Mouse (Mus musculus): ENCODE results near the gene Slc25a1.
A peak's percentile ranks its signal among the peaks of the same experiment; 100 is the strongest.
"Not testable (repeated sequence)": the region's sequence is repeated elsewhere in the genome, so short reads cannot be mapped to it uniquely, and the experiment has no call there.

The Slc25a1 gene

DNA sequence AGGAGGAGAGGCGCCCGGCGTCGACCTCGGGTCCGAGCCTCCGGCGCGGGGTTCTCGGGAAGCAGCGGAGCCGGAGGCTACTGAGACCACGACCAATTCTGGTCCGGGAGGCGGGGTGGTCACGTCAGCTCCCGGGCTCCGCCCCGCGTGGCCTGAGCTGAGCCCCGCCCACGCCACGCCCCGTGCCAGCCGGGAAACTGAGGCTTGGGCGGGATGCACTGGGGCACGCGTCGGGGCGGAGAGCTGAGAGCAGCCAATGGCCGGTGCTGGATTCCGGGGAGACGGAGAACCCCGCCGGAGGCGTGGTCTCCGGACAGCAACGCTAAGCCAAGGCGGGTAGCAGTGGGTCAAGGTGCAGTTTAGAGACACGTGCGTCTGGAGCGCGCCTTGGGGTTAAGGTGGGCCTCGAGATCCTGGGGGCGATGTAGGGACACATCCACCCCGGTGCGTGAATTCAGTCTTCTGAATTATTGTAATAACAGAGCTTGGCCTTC lies at the start of gene Slc25a1:
Gene Slc25a1, minus strand, starts transcription at position 133 of the 494 bp plus-strand sequence.
- peak; percentile 77 for DNase-seq

DNA sequence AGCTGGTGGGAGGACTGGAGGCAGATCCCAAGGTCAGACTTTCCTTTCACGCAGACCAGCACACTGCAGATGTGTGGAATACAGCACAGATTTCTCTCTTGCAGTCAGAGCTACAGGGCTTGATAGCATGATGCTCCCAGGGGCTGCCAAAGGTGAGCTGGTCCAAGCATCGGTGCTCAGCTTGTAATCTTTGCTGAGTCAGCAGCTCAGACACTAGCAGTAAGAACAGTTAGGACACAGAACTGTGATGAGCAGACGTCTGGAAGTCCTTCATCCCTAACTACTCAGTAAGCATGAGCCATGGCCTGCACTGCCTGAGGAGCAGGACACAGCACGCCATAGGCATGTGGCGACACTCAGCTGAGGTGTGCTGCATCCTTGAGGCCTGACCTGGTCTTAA lies 43.8 kb upstream of the Slc25a1 start:
- no peak for DNase-seq

DNA sequence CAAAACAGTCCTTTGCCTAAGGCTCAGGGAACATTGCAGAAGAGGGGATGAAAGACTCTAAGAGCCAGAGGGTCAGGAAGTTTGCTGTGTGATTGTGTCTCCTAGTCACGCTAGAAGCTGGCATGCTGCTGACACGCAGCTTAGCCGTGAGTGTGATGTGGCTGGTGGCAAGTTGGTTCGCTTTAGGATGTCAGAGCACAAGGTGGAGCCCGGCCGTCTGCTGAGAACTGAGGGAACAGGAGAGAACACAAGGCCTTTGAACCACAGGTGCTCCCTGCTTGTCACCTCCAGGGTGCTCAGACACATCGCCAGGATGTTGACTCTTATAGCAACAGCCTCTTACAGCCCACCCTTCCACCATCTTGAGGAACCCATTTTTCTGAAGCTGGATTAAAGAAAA lies 34.1 kb upstream of the Slc25a1 start:
- DNase-seq = no peak

DNA sequence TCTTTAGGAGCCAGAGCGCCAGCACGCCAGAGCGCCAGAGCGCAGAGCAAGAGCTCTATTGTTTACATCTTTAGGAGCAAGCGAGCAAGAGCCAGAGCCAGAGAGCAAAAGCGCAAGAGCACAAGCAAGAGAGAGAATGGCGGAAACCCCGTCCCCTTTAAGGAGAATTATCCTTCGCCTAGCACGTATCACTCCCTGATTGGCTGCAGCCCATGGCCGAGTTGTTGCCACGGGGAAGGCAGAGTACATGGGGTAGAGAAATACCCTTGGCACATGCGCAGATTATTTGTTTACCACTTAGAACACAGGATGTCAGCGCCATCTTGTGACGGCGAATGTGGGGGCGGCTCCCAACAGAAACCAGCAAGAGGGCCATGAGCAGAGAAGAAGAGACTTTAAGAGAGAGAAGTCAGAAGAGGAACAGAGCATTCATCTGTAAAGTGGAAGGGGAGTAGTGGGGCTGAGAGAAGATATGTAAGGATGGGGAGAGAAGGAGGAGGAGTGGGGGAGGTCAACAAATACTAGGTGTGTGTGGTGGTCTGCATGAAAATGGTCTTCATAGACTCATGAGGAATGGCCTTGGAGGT lies 28.1 kb upstream of the Slc25a1 start:
- not testable (repeated sequence) for DNase-seq

DNA sequence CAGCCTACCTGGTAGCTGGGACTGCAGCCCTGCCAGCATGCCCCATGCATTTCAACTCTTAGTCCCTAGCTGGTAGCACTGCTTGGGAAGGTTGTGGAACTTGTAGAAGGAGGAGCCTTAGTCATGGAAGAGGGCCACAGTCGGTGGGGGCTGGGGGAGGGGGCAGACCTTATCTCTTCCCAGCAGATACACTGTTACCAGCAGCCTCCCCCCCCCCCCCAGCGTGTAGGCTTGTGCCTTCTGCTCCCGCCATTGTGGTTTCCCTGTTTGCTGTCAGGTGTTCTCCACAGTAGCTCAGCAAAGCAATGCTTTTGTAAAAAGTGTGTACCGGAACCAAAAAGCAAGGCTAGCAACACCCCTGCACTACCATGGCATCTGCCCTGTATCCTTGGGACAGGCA lies 23.6 kb upstream of the Slc25a1 start:
- no peak for DNase-seq

GRCm38 (mm10) chr16:17950068-17950467 lies 22.0 kb upstream of the Slc25a1 start:
- no peak for DNase-seq

DNA sequence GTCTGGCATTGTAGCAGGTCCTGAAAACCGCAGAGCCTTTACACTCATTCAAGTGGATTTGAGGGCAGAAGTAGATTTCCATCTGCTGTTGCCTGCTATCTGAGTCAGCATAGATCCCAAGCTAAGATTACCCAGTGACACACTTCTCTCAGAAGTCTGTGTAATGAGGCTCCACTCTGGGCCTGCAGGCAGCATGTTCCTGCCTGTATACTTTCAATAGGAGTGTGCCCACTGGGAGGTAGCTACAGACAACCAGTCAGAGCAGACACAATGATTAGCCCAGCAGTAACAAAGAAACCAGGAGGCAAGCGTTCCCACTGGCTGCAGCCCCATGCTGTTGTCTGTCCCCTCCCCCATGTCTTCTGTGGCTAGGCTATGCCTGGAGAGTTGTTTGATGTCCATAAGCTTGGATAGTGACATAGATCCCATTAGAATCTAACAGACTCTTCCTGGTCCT lies 21.4 kb upstream of the Slc25a1 start:
- no peak for DNase-seq

- no peak for DNase-seq
Observed at GRCm38 (mm10) chr16:17945081-17945831, 17.2 kb upstream of the Slc25a1 start.

DNA sequence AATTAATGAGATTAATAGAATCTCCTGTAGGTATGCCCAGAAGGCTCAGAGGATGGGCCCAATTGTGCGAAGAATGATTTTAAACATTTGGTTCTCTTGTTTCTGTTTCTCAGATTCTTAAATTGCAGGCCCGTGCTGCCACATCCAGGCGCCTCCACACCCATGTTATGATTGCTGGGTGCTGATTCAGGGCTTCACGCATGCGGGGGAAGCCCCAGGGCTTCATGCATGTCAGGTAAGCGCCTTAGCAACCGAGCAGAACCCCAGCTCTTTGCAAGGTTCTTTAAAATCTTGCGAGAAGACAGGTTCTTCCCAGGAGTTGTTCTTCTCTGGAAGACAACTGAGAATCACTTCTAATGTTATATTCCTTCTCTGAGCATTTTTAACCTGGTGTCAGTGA lies 15.4 kb upstream of the Slc25a1 start:
- DNase-seq = no peak

- no peak for DNase-seq
Observed at GRCm38 (mm10) chr16:17939255-17939751, 11.3 kb upstream of the Slc25a1 start.

DNA sequence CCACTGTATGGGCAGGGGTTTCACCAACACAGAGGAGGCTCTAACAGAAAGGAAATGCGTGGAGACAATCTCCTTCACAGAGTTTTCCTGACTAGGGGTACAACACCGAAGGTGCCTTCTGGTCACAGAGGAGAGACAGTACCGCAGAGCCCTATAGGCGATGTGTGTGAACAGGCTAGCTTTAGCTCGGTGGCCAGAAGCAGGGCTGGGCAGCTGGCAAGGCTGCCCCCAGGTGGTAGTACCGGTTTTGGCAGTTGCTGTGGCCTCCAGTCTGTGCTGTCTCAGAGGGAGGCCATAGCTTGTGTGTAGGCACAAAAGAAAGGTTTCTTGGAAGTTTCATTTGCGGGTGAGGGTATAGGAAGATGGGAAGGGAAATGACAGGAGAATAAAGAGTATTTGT lies 10.8 kb upstream of the Slc25a1 start:
- DNase-seq = peak; percentile 48

DNA sequence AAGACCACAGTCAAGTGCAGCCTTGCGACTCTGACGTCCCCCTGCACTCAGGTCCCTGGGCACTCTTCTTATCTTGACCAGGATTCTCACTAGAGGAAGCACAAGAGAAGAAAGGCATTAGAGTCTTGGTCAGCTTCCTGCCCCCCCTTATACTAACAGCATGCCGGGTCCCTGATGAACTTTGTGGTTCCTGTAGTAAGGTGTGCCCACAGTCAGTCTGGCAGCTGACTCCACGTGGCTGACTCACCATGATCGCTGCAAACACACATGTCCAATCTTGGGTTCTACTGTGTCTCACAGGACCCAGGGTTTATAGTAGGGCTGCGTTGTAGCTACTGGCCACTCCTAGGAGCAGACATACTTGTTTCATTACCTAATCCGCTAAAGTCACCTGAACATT lies 10.2 kb upstream of the Slc25a1 start:
- no peak for DNase-seq

DNA sequence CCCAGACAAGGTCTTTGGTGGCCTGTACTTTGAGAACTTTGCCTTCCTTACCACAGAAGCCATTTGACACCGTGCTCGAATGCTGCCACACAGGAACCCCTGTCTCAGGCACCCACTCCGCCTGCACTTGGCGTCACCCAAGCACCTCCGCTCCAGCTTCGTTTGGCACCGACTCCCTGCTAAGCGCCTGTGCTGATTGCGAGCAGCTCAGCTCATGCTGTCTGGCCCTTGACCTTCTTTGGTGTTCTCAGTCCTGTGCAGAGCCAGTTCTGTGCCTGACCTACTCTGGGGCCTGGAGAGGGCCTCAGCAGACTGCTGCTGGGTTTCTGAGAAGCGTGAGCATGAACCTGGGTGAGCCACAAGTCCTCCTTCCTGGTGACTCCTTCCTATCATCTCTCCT lies 8.8 kb upstream of the Slc25a1 start:
- no peak for DNase-seq

DNA sequence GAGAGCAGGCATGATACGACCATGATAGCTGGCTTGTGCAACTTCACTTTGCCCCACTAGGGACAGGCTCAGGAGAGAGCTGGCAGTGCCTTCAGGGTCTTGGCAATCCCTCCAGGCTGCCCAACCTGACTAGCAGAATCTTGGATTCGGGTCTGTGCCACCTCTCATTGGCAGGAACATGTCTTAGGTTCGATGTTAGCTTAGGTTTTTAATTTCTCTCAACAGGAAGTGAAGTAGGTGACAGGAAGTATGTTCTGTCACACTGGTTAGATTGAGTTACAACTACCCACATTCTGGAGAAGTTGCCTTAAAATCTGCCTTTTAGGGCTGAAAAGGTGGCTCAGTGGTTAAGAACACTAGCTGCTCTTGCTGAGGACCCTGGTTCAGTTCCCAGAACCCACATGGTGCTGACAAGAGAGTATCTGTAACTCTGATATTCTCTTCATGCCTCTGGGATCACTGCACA lies 6.5 kb upstream of the Slc25a1 start:
- no peak for DNase-seq

DNA sequence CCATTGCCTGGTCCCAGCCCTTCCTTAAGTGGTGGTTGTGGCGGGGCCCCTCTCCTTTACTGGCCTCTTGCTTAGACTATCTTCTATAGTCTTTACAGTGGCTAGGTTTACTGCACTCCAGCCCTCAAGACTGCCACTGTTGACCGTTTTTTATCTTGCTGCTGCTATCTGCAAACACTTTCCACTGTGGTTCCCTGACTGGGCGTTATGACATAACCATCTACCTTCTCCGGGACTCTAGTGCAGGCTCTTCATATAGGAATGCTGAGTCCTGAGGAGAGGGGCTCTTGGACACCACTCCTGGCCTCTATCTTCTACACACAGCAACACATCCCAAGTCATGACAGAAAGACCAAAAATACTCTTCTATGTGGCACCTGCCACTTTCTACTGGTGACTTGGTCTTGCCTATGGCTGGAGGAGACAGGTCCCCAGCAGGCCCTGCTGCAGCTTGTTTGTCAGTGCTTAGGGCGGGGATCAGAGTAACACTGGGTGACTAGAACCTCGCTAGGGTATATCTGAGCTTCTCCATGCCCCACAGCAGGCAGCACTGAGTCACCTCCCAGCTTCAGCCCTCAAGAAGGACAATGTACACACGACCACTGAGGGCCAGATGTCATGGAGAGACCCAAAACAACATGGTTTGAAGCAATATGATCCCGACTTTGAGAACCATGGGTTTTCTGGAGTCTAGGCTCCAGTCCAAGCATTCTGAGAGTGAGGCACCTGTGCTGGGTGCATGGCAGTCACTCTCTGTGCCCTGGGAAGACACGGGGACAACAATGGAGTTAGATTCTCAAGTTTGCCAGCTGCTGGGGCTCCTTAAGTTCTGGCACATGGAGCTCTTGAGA lies 5.8 kb upstream of the Slc25a1 start:
- DNase-seq = no peak

- DNase-seq = no peak
Observed at GRCm38 (mm10) chr16:17931906-17932460, 4.0 kb upstream of the Slc25a1 start.

GRCm38 (mm10) chr16:17929631-17930030 lies 1.6 kb upstream of the Slc25a1 start:
- DNase-seq = no peak

- DNase-seq = no peak
Observed at GRCm38 (mm10) chr16:17929211-17929610, 1.2 kb upstream of the Slc25a1 start.

DNA sequence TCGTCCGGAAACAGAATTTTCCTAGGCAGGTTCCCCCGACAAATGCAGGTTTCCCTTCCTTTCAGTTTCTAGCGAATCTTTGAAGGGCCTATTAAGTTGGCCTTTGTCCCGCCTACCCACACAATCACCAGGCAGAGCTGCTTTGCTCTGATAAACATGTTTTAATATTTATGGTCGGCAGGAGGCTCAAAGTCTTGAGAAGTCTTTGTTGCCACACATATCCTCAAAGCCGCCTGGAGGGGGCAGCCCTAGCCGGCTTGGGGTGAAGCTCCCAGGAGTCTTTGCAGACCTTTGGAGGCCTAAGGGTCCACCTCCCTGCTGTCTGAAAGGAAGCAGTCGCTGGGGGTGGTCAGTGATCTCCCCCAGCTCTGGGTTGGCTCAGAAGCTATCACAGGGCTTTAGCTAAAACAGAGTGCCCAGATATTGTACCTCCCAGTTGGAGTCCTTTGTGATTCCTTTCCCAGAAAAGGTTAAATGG lies 647 bp upstream of the Slc25a1 start:
- DNase-seq = peak; percentile 62

GRCm38 (mm10) chr16:17927351-17928082 lies 502 bp downstream of the Slc25a1 start:
- DNase-seq = peak; percentile 56

GRCm38 (mm10) chr16:17922163-17922538 lies 5.9 kb downstream of the Slc25a1 start:
- peak; percentile 48 for DNase-seq

All from right cerebral cortex, postnatal 14 days (tissue).